Mouse (Mus musculus) ovary, postnatal 36 days (tissue): Measurements from ENCODE around the gene Pld5.

ENCODE experiments used
- DNase-seq: peaks from one replicate; pipeline ENCODE4 v3.0.0; 2022; ENCODE audit warnings: low spot score, mixed read lengths

Gene Pld5

DNA sequence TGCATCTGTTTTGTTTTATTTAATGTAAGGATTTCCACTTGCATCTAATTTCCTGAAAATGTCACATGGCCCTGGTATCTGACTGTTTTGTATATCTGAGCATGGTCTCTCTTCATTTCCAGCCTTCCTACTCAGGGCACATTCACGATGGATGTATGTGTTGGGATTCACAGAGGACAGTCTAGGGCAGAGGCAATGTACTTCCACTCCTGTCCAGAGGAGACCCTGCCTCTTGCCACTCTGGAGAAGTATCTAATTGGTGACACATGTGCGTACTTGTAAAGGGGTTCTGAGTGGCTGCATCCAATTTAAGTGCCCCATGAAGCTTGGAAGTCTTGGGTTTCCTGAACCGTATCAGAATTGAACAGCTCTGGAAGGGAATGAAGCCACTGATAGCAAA lies 324.7 kb downstream of the Pld5 start:
- DNase-seq, result no peak

DNA sequence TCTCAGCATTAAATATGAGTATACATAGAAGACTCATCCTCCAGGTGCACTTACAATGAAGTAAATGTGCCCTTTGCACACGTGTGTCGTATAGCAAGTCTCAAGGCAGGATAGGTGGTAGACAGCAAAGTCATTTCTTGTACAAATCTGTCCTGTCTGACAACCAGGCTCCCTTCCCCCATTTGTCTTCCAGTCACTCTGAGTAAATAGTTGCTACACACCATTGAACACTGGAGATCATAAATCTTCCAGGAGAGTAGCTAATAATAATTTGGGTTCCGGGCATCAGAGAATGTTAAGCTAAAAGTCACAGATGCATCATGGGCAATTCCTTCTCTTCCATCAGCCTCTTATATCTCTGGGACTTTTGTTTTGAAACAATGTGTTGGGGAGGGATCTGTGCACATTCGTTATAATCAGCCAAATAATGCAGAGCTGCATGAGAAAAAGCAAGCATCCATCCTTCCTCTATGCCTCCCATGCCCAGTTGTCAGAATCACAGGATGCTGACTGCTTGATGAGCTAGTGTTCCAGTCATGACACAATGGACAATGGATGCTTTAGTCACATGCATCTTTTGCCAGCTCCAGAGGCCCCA lies 328.3 kb downstream of the Pld5 start:
- no peak for DNase-seq

DNA sequence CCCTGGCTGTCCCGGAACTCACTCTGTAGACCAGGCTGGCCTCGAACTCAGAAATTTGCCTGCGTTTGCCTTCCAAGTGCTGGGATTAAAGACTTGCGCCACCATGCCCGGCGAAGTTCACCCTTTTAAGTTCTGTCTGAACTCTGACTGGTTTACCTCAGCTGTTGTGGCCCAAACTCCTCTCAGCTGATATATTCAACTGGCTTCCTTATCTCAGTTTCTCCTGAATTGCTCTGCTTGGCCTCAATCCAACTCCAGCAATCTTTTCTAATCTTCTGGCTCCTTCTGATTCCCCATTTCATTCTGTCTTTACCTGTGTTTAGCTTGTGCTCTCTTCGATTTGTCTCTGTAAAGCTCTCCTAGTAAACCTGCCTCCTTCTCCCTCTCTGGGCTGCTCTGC lies 331.9 kb downstream of the Pld5 start:
- DNase-seq, result no peak

DNA sequence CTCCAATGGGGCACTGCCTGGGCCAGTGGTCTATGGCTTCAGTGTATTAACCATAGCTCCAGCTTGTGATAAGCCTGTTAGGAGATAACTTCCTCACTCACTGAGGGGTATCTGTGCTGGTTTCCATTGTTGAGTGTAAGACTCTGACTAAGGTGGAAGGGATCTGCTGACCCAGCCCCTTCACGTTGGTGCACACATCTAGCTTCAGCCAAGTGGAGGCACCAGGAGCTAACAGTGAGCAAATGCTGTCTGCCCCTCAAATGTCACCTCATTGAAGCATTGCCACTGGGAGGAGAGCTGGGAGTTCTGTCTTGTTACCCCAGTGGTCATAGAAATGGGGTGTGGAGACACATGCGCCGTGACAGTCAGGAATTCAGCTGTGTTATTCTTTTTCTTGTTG lies 336.4 kb downstream of the Pld5 start:
- no peak for DNase-seq

DNA sequence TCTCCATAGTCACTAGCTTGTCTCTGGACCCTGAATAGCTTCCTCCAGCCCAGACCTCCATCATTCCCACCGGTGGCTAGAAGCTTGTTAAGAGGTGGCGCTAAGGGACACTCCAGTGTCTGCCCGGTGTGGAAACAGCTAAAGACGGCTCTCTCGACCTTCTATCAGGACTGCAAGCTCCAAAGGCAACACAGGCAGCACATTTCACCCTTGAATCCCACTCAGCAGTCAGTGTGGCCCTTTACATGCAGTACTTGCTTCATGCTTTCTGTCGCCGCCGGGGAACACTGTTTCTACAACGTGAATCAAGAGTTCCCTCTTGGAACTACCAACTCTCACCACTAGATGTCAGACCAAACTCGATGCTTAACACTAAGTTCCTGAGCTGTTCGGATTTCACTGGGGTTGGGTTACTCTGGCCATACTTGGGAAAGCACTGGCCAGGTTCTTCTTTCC lies 338.8 kb downstream of the Pld5 start:
- peak; percentile 16 for DNase-seq

DNA sequence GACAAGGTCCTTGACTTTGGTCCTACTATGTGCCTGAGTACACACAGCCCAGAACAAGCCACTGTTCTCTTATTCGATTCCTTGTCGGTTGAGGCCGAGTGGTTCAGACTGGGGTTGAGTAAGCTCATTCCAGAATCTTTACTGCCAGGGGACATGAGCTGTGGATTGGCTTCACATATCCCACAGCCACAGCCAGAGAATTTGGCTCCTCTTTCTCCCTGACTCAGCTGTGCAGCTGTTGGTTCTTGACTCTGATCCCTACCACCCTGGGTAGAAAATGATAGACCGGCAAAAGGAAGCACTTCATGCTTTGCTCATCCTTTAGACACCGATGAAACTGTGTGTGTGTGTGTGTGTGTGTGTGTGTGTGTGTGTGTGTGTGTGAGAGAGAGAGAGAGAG lies 343.7 kb downstream of the Pld5 start:
- no peak for DNase-seq

DNA sequence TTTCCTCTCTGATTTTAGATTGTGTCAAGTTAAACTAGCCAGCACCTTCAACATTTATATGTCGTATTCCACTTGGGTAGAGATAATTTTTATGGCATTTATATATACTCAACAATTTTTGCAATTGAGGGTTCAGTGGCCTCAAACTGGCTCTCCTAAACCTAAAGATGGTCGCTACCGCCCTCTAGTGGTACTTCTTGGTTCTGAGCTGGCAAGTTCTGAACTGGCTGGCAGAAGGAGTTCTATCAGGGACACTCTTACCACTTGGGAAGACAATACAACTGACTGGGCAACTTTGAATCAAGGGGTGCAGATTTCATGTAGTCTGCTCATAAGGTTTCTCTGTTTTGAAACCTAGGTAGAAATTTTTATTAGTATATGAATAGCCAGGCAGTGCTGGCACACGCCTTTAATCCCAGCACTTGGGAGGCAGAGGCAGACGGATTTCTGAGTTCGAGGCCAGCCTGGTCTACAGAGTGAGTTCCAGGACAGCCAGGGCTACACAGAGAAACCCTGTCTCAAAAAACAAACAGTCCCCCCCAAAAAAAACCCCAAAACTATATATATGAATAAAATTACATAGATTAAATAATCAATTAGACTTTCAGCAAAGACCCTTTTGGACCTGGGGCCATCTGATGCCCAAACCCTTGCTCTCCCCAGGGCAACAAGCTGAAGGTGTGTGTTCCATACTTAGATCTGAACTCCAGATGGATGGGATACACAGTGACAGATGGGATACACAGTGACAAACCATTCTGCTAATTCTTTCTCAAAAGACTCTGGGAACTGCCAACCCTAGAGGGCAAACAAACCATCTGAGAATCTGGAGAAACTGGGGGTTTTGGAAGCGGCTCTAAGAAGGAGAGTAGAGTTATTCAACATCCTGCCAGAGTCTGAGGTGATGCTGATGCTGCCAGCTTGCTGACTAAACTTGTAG lies 351.0 kb downstream of the Pld5 start:
- DNase-seq, result peak; percentile 52

DNA sequence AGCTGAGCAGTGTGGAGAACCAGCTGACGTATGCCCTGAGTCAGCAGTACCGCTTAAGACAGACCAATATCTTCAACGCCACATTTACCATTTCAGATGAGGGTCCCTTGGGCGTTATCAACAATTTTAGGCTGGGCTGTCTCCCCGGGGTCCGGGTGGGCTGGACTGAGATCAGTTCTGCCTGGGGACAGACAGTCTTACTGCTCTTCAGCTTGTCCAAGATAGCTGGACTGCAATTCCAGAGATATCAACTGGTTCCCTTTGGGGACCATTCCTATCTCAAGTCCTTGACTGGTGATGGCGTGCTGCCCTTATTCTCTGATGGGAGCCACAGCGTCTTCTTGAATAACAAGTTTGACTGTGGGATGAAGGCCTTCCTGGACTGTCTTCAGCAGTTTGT lies 354.0 kb downstream of the Pld5 start:
- no peak for DNase-seq

DNA sequence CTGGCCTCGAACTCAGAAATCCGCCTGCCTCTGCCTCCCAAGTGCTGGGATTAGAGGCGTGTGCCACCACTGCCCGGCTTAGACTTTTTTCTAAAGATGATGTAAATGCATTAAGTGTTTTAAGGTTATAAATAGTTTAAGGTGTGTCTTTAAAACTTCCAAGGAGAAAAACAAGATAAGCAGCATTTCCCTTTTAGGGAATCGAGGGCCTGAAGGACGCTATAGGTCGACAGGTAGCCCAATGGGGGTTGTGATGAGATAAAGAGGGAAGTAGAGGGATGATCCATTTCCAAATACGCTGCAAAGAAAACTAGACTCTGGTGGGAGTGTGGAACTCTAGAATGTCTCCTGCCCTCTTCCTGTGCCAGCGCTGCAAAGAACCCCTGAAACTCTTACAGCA lies 355.1 kb downstream of the Pld5 start, which contains the start of gene Gm38100:
Gm38100 (plus strand) TSS at position 301 of the 400 bp plus-strand sequence.
- no peak for DNase-seq

DNA sequence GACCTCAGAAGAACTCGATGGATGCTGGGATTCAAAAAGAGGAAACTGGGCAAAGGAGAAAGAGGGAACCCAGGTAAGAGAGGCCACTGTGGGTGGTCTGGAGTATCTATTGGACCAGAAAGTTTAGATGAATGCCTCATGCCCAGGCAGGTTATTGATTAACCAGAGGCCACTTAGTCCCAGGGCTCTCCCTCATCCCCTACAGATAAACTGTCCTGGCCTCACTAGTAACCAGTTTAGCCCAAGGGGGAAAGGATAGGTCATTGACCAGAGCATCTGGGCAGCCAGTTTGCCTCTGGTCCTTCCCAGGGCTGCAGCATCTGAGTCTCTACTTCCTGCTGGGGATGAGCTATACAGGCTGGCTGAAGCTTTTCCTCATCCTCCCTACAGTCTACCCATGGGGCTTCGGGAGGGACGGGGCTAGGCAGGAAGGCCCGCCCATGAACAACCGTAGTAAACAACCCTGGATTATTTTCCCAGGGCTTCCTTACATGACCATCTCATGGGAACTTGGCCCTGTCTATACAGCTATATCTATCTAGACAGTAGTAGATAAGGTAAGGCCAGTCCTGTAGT lies 361.3 kb downstream of the Pld5 start:
- no peak for DNase-seq
